Mouse (Mus musculus) hindbrain, embryonic 14.5 days (tissue): ENCODE data around the gene Ccdc144b. TPM values are rescaled to one million over a fixed set of nuclear protein-coding genes. Genes with fewer than 3 reads are reported as not detected.

Experiments
- ATAC-seq: fragments of 200-750 bp; cut with Nextera tagmentation; 2 replicates; pipeline ENCODE4 v1.8.0; 2017; ENCODE audit warnings: moderate number of reproducible peaks, mild to moderate bottlenecking, moderate TSS enrichment, moderate library complexity; ENCODE audit not compliant: low FRiP score
- DNase-seq: peaks from one replicate; pipeline ENCODE4 v3.0.0-alpha.2; 2015; ENCODE audit warnings: low spot score
- H3K27ac ChIP-seq: fragments of 300-500 bp; sonication (generic); 2 replicates; pipeline ENCODE4 v1.5.1; 2014; ENCODE audit warnings: mild to moderate bottlenecking, moderate library complexity
- H3K27me3 ChIP-seq: fragments of 300-500 bp; sonication (generic); 2 replicates; pipeline ENCODE4 v1.6.1; 2014; ENCODE audit warnings: mild to moderate bottlenecking, low read length, mixed read lengths; ENCODE audit not compliant: control insufficient read depth, insufficient read depth
- H3K36me3 ChIP-seq: fragments of 300-500 bp; sonication (generic); replicated peaks from 2 replicates; pipeline ENCODE4 v1.6.1; 2014; ENCODE audit not compliant: control insufficient read depth, insufficient read depth
- H3K4me1 ChIP-seq: fragments of 300-500 bp; sonication (generic); replicated peaks from 2 replicates; pipeline ENCODE4 v1.6.1; 2014; ENCODE audit warnings: antibody characterized with exemption, low read length, mixed read lengths; ENCODE audit not compliant: control insufficient read depth, insufficient read depth
- H3K4me2 ChIP-seq: fragments of 300-500 bp; sonication (generic); replicated peaks from 2 replicates; pipeline ENCODE4 v1.6.1; 2014; ENCODE audit warnings: mild to moderate bottlenecking, moderate library complexity
- H3K4me3 ChIP-seq: fragments of 300-500 bp; sonication (generic); replicated peaks from 2 replicates; pipeline ENCODE4 v1.5.1; 2014; ENCODE audit warnings: mild to moderate bottlenecking, low read length
- H3K9ac ChIP-seq: fragments of 300-500 bp; sonication (generic); 2 replicates; pipeline ENCODE4 v1.6.1; 2014
- H3K9me3 ChIP-seq: fragments of 300-500 bp; sonication (generic); 2 replicates; pipeline ENCODE4 v1.6.1; 2016; ENCODE audit warnings: low read length; ENCODE audit not compliant: control insufficient read depth
- WGBS: fragments of 180-500 bp; shearing (Covaris S2); extraction: QIAGEN DNeasy Blood & Tissue Kit; methylation state at CpG from one replicate; pipeline ENCODE4 v1.1.7; 2014; 5-methylcytosine and 5-hydroxymethylcytosine counted together
- polyA plus RNA-seq: library from polyadenylated mRNA; unstranded; fragments of >200 nt; fragmentation: Nextera tagmentation; extraction: Ambion mirVana; gene quantifications from 2 replicates; pipeline ENCODE4 v1.2.1, GENCODE M21; 2014

Ccdc144b gene
- polyA plus RNA-seq, 1 experiment from 2014 or later: not detected

DNA sequence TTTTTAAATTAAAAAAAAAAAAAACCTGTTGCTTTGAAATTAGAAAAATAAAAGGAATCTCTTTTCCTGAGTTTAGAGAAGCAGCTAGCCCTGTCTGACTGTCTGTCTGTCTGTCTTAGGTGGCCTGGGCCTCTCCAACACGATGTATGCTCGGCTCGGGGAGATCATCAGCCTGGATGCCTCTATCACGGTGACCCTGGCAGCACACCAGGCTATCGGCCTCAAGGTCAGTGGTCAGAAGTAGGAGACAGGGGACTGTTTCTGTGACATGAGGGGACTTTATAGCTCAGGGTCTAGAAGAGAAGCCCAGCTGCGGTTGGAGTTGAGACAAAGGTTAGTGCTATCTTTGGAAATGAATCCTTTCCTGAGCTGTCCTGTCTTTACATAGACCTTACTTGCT, 20.9 kb upstream of the Ccdc144b start:
- Histone ChIP-seq H3K4me1 (no peaks in the 10 kb centered on the region), H3K36me3 (peaks cover 76% of the 10 kb centered on the region), H3K27ac (no peak overlapping the region), H3K4me2 (no peak overlapping the region), H3K9ac (no peak overlapping the region), H3K27me3 (no peaks in the 10 kb centered on the region), H3K9me3 (no peaks in the 10 kb centered on the region), H3K4me3 (no peak overlapping the region)
- WGBS: 94% methylated on average over 6 of the region's 6 CpGs
- ATAC-seq: no peak
- no peak for DNase-seq

DNA sequence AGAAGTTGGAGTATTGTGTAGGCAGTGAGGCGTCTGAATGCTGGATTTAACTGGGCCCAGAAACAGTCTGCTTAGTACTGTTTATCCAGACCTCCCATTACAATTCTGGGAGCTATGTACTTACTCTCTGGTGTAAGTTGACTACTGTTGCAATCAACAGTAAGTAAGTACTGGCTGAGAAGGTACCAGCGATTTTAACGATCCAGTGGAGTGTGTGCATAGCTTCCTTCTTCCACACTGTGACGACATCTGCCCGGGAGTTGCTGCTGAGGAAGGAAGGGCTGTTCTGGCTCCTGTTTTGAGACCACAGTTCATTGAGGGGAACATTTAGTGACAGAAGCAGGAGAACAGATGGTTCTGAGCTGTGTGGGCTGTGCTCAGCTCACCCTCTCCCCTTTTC, 17.7 kb upstream of the Ccdc144b start:
- Histone ChIP-seq H3K4me1 (peaks cover 17% of the 10 kb centered on the region), H3K27ac (no peak overlapping the region), H3K27me3 (no peaks in the 10 kb centered on the region), H3K36me3 (peaks cover 44% of the 10 kb centered on the region), H3K4me2 (no peak overlapping the region), H3K4me3 (no peak overlapping the region), H3K9me3 (no peaks in the 10 kb centered on the region), H3K9ac (no peak overlapping the region)
- 98% methylated on average over 5 of the region's 5 CpGs for WGBS
- ATAC-seq: no peak
- DNase-seq: no peak

DNA sequence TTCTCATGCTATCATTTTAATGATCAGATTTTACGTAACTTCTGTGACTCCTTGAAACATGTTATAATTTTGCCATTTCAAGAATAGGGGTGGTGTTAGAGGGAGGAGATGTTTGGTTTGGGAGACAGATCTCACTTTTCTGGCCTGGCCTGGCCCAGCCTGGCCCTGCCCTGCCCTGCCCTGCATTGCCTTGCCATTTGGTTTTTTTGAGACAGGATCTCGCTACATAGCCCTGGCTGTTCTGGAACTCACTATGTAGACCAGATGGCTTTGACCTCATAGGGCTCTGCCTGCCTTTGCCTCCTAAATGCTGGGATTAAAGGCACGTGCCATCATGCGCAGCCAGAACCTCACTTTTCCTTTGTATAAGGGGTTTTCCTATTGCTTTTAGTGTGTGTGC, 17.1 kb upstream of the Ccdc144b start:
- DNase-seq (no peak), ATAC-seq (no peak)
- Histone ChIP-seq H3K4me1 (peaks cover 17% of the 10 kb centered on the region), H3K9me3 (no peaks in the 10 kb centered on the region), H3K27me3 (no peaks in the 10 kb centered on the region), H3K27ac (no peak overlapping the region), H3K9ac (no peak overlapping the region), H3K4me2 (no peak overlapping the region), H3K36me3 (peaks cover 38% of the 10 kb centered on the region), H3K4me3 (no peak overlapping the region)
- WGBS: 97% methylated on average over 4 of the region's 4 CpGs

DNA sequence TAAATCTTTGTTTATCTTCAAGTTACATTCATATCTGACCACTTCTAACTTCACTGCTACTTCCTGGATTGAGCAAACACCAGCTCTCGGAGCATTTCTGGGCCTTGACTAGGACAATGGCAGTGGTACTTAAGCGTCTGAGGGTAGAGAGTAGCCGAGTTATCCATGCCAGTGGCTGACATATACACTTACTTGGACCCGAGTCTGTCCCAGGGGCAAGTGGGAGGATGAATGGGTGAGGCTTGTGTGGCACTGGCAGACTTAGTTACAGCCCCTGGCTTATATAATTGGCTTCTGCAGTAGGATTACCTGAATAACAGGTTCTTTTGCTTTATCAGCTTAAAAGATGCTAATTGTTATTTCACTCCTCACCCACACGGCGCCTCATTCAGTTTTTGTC, 14.4 kb upstream of the Ccdc144b start:
- ATAC-seq: no peak
- peaks cover 17% of the 10 kb centered on the region for H3K36me3 ChIP-seq
- no peak for DNase-seq
- no peak overlapping the region for H3K4me3 ChIP-seq
- H3K27ac ChIP-seq: no peak overlapping the region
- no peaks in the 10 kb centered on the region for H3K9me3 ChIP-seq
- H3K27me3 ChIP-seq: 0 out of 2 replicates have a peak, but pooled peaks cover 1% of the 10 kb centered on the region
- H3K4me1 ChIP-seq: peaks cover 21% of the 10 kb centered on the region
- no peak overlapping the region for H3K9ac ChIP-seq
- 91% methylated on average over 6 of the region's 6 CpGs for WGBS
- no peak overlapping the region for H3K4me2 ChIP-seq

DNA sequence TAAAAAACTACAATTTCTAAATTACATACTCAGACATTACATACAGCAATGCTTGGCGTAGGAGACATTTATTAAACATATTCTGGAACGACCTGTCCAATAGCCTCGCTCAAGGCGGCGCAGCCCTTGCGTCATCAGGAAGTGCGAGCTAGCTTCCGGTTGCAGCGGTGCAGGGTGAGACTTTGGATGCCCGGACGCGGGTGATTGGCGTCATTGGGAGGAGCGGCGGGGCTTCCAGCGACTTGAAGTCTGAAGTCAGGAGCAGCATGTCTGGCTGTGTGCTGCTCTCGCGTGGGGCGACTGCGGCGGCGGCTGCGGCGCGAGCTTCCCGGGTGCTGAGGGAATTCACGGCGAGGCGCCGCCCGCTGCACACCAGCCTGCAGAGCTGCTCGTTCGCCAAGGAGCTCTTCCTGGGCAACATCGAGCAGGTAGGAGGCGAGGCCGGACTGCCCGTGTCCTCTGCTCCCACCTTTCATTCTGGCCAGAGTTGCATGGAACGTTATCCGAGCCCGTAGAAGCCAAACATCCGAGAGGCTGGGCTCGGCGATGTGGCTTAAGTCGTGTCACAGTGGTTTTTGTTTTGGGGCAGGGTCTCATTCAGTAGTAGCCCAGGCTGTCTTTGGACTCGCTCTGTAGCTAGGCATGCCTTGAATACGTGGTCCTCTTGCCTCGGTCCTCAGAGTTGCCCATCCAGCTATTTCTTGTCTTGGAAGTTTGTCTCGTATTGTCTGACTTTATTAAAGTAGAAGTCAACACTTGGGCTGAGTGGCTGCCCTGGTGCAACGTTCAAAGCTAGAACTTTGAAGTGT, 12.7 kb upstream of the Ccdc144b start, which contains the start of gene Acad9:
Acad9 (plus strand) TSS at position 137 of the 809 bp plus-strand sequence.
- Histone ChIP-seq H3K4me2 (peak within 1 kb of the TSS; percentile 78), H3K4me1 (peaks cover 21% of the 10 kb centered on the region), H3K9ac (peak within 1 kb of the TSS; percentile 81), H3K4me3 (peak within 1 kb of the TSS; percentile 71), H3K36me3 (peaks cover 13% of the 10 kb centered on the region), H3K27ac (peak within 1 kb of the TSS; percentile 74), H3K9me3 (no peaks in the 10 kb centered on the region), H3K27me3 (0 out of 2 replicates have a peak, but pooled peaks cover 10% of the 10 kb centered on the region)
- DNase-seq (peak; percentile 99), ATAC-seq (peak; percentile 99)
- WGBS: under 1% methylated on average over 49 of the region's 49 CpGs

DNA sequence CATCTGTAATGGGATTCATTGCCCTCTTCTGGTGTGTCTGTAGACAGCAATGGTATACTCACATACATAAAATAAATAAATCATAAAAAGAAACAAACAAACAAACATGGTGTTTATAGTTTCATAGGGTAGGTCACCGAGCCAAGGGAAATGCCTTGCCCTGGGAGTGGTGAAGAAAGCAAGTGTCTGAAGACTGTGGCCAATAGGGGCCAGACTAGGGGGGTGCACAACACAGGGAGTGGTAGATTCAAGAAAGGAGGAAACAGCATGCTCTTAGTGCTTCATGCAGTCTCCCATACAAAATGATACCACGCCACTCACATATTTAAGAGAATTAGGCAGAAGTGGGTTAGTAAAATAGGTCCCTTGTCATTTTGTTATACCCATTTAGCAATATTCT, 11.8 kb upstream of the Ccdc144b start:
- Histone ChIP-seq H3K4me2 (peak overlapping the region; percentile 78), H3K36me3 (peaks cover 4% of the 10 kb centered on the region), H3K4me3 (peak overlapping the region; percentile 71), H3K27me3 (0 out of 2 replicates have a peak, but pooled peaks cover 10% of the 10 kb centered on the region), H3K9ac (peak overlapping the region; percentile 81), H3K4me1 (peaks cover 21% of the 10 kb centered on the region), H3K9me3 (no peaks in the 10 kb centered on the region), H3K27ac (no peak overlapping the region)
- ATAC-seq (no peak), DNase-seq (no peak)
- 98% methylated on average over 2 of the region's 2 CpGs for WGBS

DNA sequence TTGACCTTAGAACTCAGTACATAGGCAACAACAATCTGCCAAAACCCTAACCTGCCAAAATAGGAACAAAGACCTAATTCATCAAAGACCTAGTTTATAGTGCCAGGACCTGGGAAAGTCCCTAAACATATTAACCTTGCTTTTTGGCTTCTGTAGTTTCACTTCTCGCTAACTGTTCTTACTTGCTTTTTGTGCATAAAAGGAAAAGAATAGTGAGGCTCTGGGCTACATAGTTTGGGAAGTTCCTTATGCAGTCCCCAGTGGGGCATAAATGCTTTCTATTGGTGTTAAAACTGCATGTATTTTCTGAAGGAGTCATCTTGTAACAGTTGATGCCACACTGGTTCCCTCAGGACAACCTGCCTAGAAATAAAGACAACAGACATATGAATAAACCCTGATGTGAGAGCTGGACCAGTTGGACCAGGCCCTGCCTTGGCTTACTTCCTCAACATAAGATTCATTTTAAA, 11.3 kb upstream of the Ccdc144b start:
- Histone ChIP-seq H3K9ac (no peak overlapping the region), H3K36me3 (no peaks in the 10 kb centered on the region), H3K27ac (no peak overlapping the region), H3K9me3 (no peaks in the 10 kb centered on the region), H3K4me3 (no peak overlapping the region), H3K27me3 (0 out of 2 replicates have a peak, but pooled peaks cover 10% of the 10 kb centered on the region), H3K4me1 (peaks cover 21% of the 10 kb centered on the region), H3K4me2 (no peak overlapping the region)
- DNase-seq (no peak), ATAC-seq (no peak)
- WGBS: 94% methylated on average over 1 of the region's 1 CpGs

DNA sequence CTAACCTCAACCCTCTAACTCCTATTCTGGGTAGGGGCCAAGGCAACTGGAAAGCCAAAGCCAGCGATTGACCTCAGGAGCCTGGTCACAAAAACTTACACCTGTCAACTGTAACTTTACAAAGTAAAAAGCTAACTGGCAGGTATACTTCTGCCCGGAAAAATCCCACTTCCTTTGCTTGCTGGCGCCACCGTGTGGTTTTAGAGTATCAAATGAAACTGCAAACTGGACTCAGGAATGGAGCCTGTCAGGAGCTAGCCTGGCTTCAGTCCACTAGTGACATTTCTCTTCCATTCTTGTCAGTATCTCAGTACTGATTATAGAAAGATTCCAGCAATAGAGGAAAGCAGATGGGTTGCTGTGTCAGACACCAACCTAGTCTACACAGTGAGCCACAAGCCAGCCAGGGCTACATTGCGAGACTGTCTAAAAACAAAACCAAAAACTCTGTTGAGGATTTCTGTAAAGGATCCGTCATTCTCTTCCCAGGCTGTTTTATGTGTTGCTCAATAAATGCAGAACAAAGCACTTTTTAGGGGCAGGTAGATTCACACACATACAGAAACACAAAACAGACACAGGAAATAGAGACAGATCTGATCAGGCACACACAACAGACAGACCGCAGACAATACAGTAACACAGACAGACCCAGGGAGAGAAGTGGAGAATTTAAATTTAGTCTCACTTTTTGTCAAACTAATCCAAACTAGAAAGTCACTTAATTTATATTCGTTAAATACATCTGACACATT, 6.9 kb upstream of the Ccdc144b start:
- no peak for ATAC-seq

DNA sequence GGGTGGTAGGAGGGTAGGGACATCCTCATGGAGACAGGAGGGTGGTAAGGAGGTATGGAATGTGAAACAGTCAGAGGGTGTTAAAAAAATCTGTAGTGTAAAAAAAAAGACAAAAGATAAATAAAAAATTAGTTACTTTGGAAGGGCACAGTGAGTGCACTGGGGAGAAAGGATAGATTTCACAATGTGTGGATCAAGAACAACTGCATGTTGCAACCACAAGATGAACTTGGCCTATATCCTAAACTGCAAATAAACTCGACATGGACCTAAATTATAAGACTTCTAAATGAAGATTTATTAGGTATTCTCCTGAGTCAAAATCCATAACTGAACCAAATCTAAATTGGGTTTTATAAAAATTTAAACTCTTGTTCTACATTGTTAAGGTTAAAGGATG, 4.2 kb downstream of the Ccdc144b start:
- Histone ChIP-seq H3K4me1 (no peaks in the 10 kb centered on the region), H3K9ac (no peak overlapping the region), H3K27ac (no peak overlapping the region), H3K27me3 (no peaks in the 10 kb centered on the region), H3K9me3 (no peaks in the 10 kb centered on the region), H3K4me2 (no peak overlapping the region), H3K36me3 (no peaks in the 10 kb centered on the region), H3K4me3 (no peak overlapping the region)
- ATAC-seq (no peak), DNase-seq (no peak)
- WGBS: 71% methylated on average over 1 of the region's 1 CpGs

More for the DNA sequence above, 6.9 kb upstream of the Ccdc144b start:
- Histone ChIP-seq H3K27ac (no peak overlapping the region), H3K4me3 (no peak overlapping the region), H3K27me3 (0 out of 2 replicates have a peak, but pooled peaks cover 10% of the 10 kb centered on the region), H3K4me1 (peaks cover 2% of the 10 kb centered on the region; the same call in 1 of the 2 replicates), H3K36me3 (no peaks in the 10 kb centered on the region), H3K4me2 (no peak overlapping the region), H3K9ac (no peak overlapping the region), H3K9me3 (no peaks in the 10 kb centered on the region)
- WGBS: 31% methylated on average over 8 of the region's 8 CpGs
- DNase-seq: peak; percentile 78
